Mouse (Mus musculus) C2C12 (cell line): ENCODE results near the gene Map4k5.

ENCODE experiments used
- CEBPB ChIP-seq: IDR thresholded peaks from one replicate; pipeline ENCODE4 v1.6.1; 2011; ENCODE audit warnings: low read depth, mild to moderate bottlenecking, control low read depth, moderate library complexity
- CTCF ChIP-seq: IDR thresholded peaks from one replicate; pipeline ENCODE4 v1.5.1; 2011; ENCODE audit not compliant: control insufficient read depth, insufficient read depth, insufficient read length
- FOSL1 ChIP-seq: IDR thresholded peaks from one replicate; pipeline ENCODE4 v1.8.0; 2011; ENCODE audit warnings: mild to moderate bottlenecking, low read length; ENCODE audit not compliant: poor library complexity, insufficient read depth, severe bottlenecking
- MAX ChIP-seq: IDR thresholded peaks from one replicate; pipeline ENCODE4 v1.6.1; 2011; ENCODE audit warnings: mild to moderate bottlenecking, control low read depth
- USF1 ChIP-seq: IDR thresholded peaks from one replicate; pipeline ENCODE4 v1.6.1; 2011; ENCODE audit warnings: low read depth, mild to moderate bottlenecking, control low read depth, moderate library complexity

GRCm38 (mm10) chr12:69803196-69803595 is 89.8 kb downstream of the Map4k5 start:
- TF ChIP-seq USF1 (no peak), CTCF (no peak), MAX (no peak), FOSL1 (no peak), CEBPB (no peak)
